Mouse (Mus musculus) myocyte (in vitro differentiated cells): ENCODE data around the gene Prex1. TPM values are rescaled to one million over a fixed set of nuclear protein-coding genes. Genes with fewer than 3 reads are reported as not detected.

Source experiments
- H3K27me3 ChIP-seq: one replicate; pipeline ENCODE4 v1.6.1; 2011; ENCODE audit not compliant: control insufficient read depth, insufficient read depth, insufficient read length
- H3K36me3 ChIP-seq: one replicate; pipeline ENCODE4 v1.6.1; 2011; ENCODE audit not compliant: control insufficient read depth, insufficient read depth
- H3K4me2 ChIP-seq: one replicate; pipeline ENCODE4 v1.6.1; 2011; ENCODE audit warnings: low read depth, control low read depth
- H3K4me3 ChIP-seq: one replicate; pipeline ENCODE4 v1.5.1; 2011; ENCODE audit warnings: mild to moderate bottlenecking, control low read depth, moderate library complexity
- H3K79me2 ChIP-seq: one replicate; pipeline ENCODE4 v1.6.1; 2011; ENCODE audit not compliant: control insufficient read depth, insufficient read depth
- H3ac ChIP-seq: one replicate; pipeline ENCODE4 v1.6.1; 2011; ENCODE audit not compliant: control insufficient read depth, insufficient read length
- CEBPB ChIP-seq: IDR thresholded peaks from 2 replicates; pipeline ENCODE4 v1.6.1; 2011; ENCODE audit warnings: mild to moderate bottlenecking, moderate library complexity; ENCODE audit not compliant: poor library complexity, insufficient read depth, severe bottlenecking
- E2F4 ChIP-seq: IDR thresholded peaks from one replicate; pipeline ENCODE4 v1.6.1; 2011; ENCODE audit warnings: mild to moderate bottlenecking, control low read depth, moderate library complexity; ENCODE audit not compliant: insufficient read depth
- MAX ChIP-seq: IDR thresholded peaks from one replicate; pipeline ENCODE4 v1.6.1; 2011; ENCODE audit warnings: low read depth, mild to moderate bottlenecking, control low read depth
- MYOD1 ChIP-seq, 3 experiments: IDR thresholded peaks; one replicate each; pipeline ENCODE4 v1.6.1; 2011; ENCODE audit warnings: control low read depth in 2 of 3, low read depth in 2 of 3, mild to moderate bottlenecking in 2 of 3, moderate library complexity in 1 of 3; ENCODE audit not compliant: insufficient read length in 2 of 3, control insufficient read depth in 1 of 3
- MYOG ChIP-seq, 3 experiments: IDR thresholded peaks; one replicate each; pipeline ENCODE4 v1.6.1; 2011; ENCODE audit warnings: control low read depth in 2 of 3, low read depth in 2 of 3, mild to moderate bottlenecking in 2 of 3; ENCODE audit not compliant: insufficient read length in 2 of 3, control insufficient read depth in 1 of 3, insufficient read depth in 1 of 3
- POLR2A ChIP-seq: IDR thresholded peaks from one replicate; pipeline ENCODE4 v1.6.1; 2011; ENCODE audit warnings: low read depth, mild to moderate bottlenecking, control low read depth, moderate library complexity; ENCODE audit not compliant: insufficient read length
- POLR2AphosphoS2 ChIP-seq: IDR thresholded peaks from one replicate; pipeline ENCODE4 v1.6.1; 2011; ENCODE audit warnings: low read depth, control low read depth; ENCODE audit not compliant: insufficient read length
- REST ChIP-seq: IDR thresholded peaks from one replicate; pipeline ENCODE4 v1.6.1; 2011; ENCODE audit warnings: mild to moderate bottlenecking, control low read depth, moderate library complexity; ENCODE audit not compliant: insufficient read depth, insufficient read length
- SRF ChIP-seq: IDR thresholded peaks from one replicate; pipeline ENCODE4 v1.6.1; 2011; ENCODE audit warnings: low read depth; ENCODE audit not compliant: control insufficient read depth, insufficient read length
- TCF12 ChIP-seq: IDR thresholded peaks from one replicate; pipeline ENCODE4 v1.6.1; 2011; ENCODE audit warnings: mild to moderate bottlenecking, control low read depth; ENCODE audit not compliant: poor library complexity, insufficient read depth, severe bottlenecking
- TCF3 ChIP-seq: IDR thresholded peaks from one replicate; pipeline ENCODE4 v1.6.1; 2011; ENCODE audit warnings: low read depth, control low read depth; ENCODE audit not compliant: insufficient read length
- USF1 ChIP-seq: IDR thresholded peaks from one replicate; pipeline ENCODE4 v1.6.1; 2011; ENCODE audit warnings: low read depth, mild to moderate bottlenecking, control low read depth, moderate library complexity
- polyA plus RNA-seq: library from polyadenylated mRNA; unstranded; fragments of >200 nt; fragmentation: generic; extraction: Trizol; gene quantifications from one replicate; pipeline ENCODE4 v1.2.1, GENCODE M21; 2012; ENCODE audit warnings: missing spikeins

Prex1 gene
- polyA plus RNA-seq, 1 experiment, result 0.17 TPM

- H3K4me2 ChIP-seq, result no peak overlapping the region
- TF ChIP-seq POLR2AphosphoS2, result no peak
- TF ChIP-seq SRF, result no peak
- no peak for TF ChIP-seq MYOG (IDR thresholded peaks at IDR 0.05; ENCODE audit: control insufficient read depth in 1 of 3, insufficient read depth in 1 of 3, insufficient read length in 2 of 3, low read depth in 2 of 3)
- no peak for TF ChIP-seq CEBPB
- TF ChIP-seq TCF3, result no peak
- TF ChIP-seq TCF12, result no peak
- TF ChIP-seq MAX, result no peak
- no peak for TF ChIP-seq USF1
- no peak for TF ChIP-seq REST
- TF ChIP-seq E2F4, result no peak
- no peak for TF ChIP-seq POLR2A
- TF ChIP-seq MYOD1 (IDR thresholded peaks at IDR 0.05; ENCODE audit: control insufficient read depth in 1 of 3, insufficient read length in 2 of 3, low read depth in 2 of 3), result no peak
- no peak overlapping the region for H3ac ChIP-seq
- H3K36me3 ChIP-seq, result no peaks in the 10 kb centered on the region
- peaks cover 11% of the 10 kb centered on the region for H3K27me3 ChIP-seq
- no peak overlapping the region for H3K4me3 ChIP-seq
- no peaks in the 10 kb centered on the region for H3K79me2 ChIP-seq
These were observed 48.2 kb downstream of the Prex1 start for GRCm38 (mm10) chr2:166665244-166665922.

- H3K4me2 ChIP-seq, result no peak overlapping the region
- H3K27me3 ChIP-seq, result peaks cover 7% of the 10 kb centered on the region
- no peaks in the 10 kb centered on the region for H3K36me3 ChIP-seq
- TF ChIP-seq CEBPB (no peak), USF1 (no peak), MYOG (IDR thresholded peaks at IDR 0.05; ENCODE audit: control insufficient read depth in 1 of 3, insufficient read depth in 1 of 3, insufficient read length in 2 of 3, low read depth in 2 of 3) (no peak), TCF12 (no peak), TCF3 (no peak), MYOD1 (IDR thresholded peaks at IDR 0.05; ENCODE audit: control insufficient read depth in 1 of 3, insufficient read length in 2 of 3, low read depth in 2 of 3) (no peak), SRF (no peak), E2F4 (no peak), MAX (no peak), REST (no peak)
- H3K4me3 ChIP-seq, result no peak overlapping the region
- no peaks in the 10 kb centered on the region for H3K79me2 ChIP-seq
- H3ac ChIP-seq, result no peak overlapping the region
These were observed 49.1 kb downstream of the Prex1 start for GRCm38 (mm10) chr2:166664506-166664905.

GRCm38 (mm10) chr2:166663250-166663961, 50.2 kb downstream of the Prex1 start:
- no peak overlapping the region for H3ac ChIP-seq
- no peaks in the 10 kb centered on the region for H3K27me3 ChIP-seq
- no peak for TF ChIP-seq MAX
- TF ChIP-seq CEBPB, result no peak
- no peak for TF ChIP-seq POLR2A
- TF ChIP-seq MYOD1 (IDR thresholded peaks at IDR 0.05; ENCODE audit: control insufficient read depth in 1 of 3, insufficient read length in 2 of 3, low read depth in 2 of 3), result no peak
- TF ChIP-seq TCF12, result no peak
- no peak for TF ChIP-seq E2F4
- TF ChIP-seq SRF, result no peak
- TF ChIP-seq USF1, result no peak
- no peak for TF ChIP-seq MYOG (IDR thresholded peaks at IDR 0.05; ENCODE audit: control insufficient read depth in 1 of 3, insufficient read depth in 1 of 3, insufficient read length in 2 of 3, low read depth in 2 of 3)
- no peak for TF ChIP-seq REST
- TF ChIP-seq POLR2AphosphoS2, result no peak
- TF ChIP-seq TCF3, result no peak
- no peaks in the 10 kb centered on the region for H3K36me3 ChIP-seq
- H3K4me2 ChIP-seq, result no peak overlapping the region
- H3K79me2 ChIP-seq, result no peaks in the 10 kb centered on the region
- H3K4me3 ChIP-seq, result no peak overlapping the region

- Histone ChIP-seq H3K4me2 (no peak overlapping the region), H3K36me3 (no peaks in the 10 kb centered on the region), H3K79me2 (no peaks in the 10 kb centered on the region), H3ac (no peak overlapping the region), H3K27me3 (no peaks in the 10 kb centered on the region), H3K4me3 (no peak overlapping the region)
- TF ChIP-seq TCF3 (no peak), SRF (no peak), MAX (no peak), POLR2AphosphoS2 (no peak), E2F4 (no peak), TCF12 (no peak), MYOD1 (IDR thresholded peaks at IDR 0.05; ENCODE audit: control insufficient read depth in 1 of 3, insufficient read length in 2 of 3, low read depth in 2 of 3) (no peak), POLR2A (no peak), REST (no peak), MYOG (IDR thresholded peaks at IDR 0.05; ENCODE audit: control insufficient read depth in 1 of 3, insufficient read depth in 1 of 3, insufficient read length in 2 of 3, low read depth in 2 of 3) (no peak), USF1 (no peak), CEBPB (no peak)
These were observed 51.0 kb downstream of the Prex1 start for GRCm38 (mm10) chr2:166662595-166663160.
